Mouse (Mus musculus): ENCODE results near the gene Olfr799.

Olfr799 gene

DNA sequence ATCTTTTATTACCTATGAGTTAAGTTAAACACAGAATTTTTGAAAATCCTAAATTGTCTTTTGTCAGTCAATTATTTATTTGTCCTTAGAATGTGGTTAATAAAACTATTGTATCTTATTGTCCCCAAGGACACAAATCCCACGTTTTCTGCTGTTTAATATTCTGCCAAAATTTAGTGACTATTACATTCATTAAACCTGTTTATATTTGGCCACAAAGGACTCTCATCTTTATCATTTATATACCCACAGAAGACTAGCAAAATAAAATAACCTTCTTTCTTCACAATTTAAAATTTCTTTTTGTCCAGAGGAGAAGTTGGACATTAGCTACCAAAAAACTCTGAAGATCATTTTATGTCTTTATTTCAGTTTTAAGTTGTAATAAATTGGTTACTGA lies at the start of gene Olfr799:
Gene Olfr799 (plus strand): TSS at position 301 of the 400 bp plus-strand sequence.
- DNase-seq (ENCODE audit: extremely low spot score, low read depth, low spot score), result no peak

DNA sequence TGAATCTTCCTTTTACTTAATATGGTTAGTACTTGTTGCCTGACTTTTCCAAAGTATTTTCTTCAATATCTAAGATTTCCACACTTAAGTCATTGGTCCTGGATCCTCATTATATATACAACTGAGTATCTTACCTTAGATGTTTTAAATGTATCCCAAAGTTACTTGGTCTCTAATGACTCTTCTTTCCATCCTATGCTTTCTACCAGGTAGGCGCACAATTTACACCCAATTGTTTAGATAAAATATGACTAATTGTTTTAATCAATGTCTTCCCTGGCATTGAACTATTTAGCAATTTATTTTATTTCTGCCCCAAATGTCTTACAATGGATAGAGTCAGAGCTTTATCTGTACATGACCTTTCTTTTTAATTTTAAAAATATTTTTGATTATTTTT lies 24.8 kb upstream of the Olfr799 start, which contains the start of gene Olfr796:
Gene Olfr796 (minus strand): TSS at position 101 of the 400 bp plus-strand sequence.
- no peak for DNase-seq (ENCODE audit: extremely low spot score, low read depth, low spot score)

DNA sequence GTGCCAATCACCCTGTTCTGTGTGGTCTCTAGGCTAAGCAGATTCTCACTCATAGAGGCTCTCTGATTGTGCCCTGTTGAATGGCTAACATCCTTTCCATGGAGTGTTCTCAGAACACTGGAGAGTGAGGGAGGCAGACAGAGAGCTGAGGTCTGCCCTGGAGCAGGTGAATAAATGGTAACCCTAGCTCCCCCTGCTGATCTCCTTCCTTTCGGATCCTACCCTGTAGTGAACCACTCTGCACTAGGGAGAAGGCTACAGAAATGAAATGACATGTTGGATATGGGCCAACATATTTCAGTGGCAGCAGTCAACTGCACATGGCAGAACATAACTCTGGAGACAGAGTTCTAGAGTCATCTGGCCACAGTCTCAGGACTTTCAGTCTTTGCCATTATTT lies 15.6 kb upstream of the Olfr799 start:
- no peak for DNase-seq (ENCODE audit: extremely low spot score, low read depth, low spot score)

DNA sequence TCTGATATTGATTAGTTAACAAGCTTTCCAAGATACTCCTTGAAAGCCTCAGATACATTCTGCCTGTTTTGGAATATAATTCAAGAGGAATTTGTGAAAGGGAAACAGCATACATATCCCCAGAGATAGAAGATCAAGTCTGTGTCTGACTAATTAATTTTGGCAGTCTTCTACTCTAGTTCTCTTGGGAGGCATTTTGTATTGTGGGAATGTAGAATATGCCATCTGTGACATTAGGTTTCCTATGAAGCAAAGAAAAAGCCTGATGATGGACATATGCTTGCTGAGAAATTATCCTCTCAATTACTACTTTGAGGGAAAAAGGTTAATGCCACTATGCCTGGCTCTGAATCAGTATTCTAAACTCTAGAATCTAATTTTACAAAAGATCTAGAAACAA lies 14.0 kb upstream of the Olfr799 start:
- DNase-seq (ENCODE audit: extremely low spot score, low read depth, low spot score), result no peak

DNA sequence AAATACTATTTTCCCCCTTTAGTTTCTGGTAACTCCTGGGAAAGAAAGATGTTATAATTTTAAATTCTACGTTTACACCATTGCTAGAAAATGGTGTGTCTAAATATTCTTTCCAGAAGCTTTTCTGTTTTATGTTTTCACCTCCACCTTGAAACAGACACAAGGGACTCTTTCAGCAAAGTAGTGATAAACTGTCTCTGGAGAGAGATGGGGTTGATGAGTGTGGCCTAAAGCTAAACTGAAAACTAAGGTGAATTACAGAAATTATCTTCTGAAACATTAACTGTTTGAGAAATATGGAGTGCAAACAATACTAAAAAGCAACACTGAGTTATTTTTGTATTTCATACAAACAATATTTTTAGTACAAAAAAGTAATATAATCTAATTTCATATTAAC lies 9.4 kb upstream of the Olfr799 start, which contains the start of gene Olfr798:
Gene Olfr798 (minus strand): TSS at position 101 of the 400 bp plus-strand sequence.
- no peak for DNase-seq (ENCODE audit: extremely low spot score, low read depth, low spot score)

DNA sequence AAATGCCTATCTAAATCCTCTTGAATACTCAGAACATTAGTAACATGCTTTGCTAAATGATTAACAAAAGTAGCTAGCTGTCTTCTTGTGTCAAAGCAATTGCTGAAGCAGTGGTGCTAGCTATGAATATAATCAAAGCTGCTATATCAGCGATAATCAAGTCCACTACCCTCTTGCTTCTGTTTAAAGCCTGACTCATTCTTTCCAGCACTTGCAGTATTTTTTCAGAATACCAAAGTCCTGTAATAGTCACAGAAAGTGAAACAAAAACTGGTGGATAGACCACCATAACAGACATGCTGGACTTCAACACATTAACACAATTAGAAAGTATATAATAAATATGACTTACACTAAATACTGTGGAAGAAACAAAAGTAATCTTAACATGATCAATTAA lies 14.5 kb downstream of the Olfr799 start:
- no peak for DNase-seq (ENCODE audit: extremely low spot score, low read depth, low spot score)

DNA sequence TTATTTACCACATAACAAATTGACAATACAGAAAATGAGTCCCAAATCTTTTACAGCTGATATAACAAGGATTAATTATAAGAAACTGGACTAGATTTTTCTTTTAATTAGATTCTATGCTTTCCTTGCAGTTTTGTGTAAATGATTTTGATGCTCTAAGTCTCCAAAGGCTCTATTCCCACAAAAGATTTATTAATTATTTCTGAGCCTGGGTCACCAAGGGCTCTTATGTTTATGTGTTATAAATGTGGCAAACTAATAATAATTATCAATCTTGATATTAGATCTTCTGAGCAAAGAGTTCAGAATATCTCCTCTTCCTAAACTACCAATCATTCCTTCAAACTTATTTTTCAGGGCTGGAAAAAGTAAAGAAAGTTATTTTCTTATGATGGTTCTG lies 20.1 kb downstream of the Olfr799 start, which contains the start of gene Olfr800:
Gene Olfr800 (plus strand): TSS at position 301 of the 400 bp plus-strand sequence.
- no peak for DNase-seq (ENCODE audit: extremely low spot score, low read depth, low spot score)

DNA sequence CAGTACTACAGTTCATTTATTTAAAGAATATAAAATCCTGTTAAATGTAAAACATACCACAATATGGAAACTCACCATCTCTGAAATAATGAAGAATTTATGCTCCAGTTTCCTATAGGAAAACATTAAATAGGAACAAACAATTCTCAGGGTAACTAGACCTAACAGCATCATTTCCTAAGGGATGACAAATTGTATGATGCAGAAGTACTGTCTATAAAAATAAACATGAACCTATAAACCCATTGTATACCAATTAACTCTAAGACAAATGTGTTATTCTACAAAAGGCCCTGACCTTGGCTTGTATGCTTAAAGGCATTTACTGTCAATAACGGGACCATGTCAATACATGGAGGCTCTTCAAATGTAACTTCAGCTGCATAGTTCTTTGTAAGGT lies 36.5 kb downstream of the Olfr799 start, which contains the start of gene Olfr801:
Gene Olfr801 (minus strand): TSS at position 101 of the 400 bp plus-strand sequence.
- DNase-seq (ENCODE audit: extremely low spot score, low read depth, low spot score), result no peak

DNA sequence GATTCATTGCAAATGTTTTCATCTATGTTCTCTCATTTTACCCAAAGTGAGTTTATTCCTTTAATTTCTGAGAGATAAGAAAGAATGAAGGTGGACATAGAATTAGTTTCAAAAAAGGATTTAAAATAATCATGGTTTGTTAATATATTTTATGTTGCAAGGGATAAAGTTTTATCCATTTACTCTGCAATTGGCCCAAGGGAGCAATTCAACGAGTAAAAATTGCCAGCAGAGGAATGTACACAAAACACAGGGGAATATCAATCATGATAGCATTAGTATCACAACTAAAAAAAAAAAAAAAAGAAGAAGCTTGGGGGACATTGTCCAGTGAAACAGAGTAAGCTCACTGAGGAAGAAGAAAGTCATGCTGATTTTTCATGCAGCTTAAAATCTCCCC lies 50.8 kb downstream of the Olfr799 start, which contains the start of gene Olfr802:
Gene Olfr802 (minus strand): TSS at position 101 of the 400 bp plus-strand sequence.
- no peak for DNase-seq (ENCODE audit: extremely low spot score, low read depth, low spot score)

DNA sequence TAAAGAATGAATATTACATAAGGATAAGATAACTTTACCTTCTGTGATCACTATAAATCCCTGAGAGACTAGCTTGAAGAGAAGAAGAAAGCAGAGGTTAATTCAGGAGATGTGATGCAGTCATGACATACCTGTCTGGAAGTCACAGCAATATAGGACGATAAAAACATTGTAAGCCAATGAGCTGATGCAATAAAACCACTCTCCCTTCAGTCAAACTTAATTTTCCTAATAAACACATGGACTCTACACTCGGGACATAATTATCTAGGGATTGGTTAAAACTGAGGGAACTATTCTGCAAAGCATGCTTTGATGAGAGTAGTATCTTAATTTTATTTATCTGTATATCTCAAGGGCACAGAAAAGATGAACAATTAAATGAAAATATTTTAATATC lies 56.9 kb downstream of the Olfr799 start, which contains the start of gene Olfr803:
Gene Olfr803 (minus strand): TSS at position 101 of the 400 bp plus-strand sequence.
- DNase-seq (ENCODE audit: extremely low spot score, low read depth, low spot score), result no peak
